Mouse (Mus musculus) lung, adult 10 weeks (tissue): Measurements from ENCODE around the gene Esp18. TPM values are rescaled to one million over a fixed set of nuclear protein-coding genes. Genes with fewer than 3 reads are reported as not detected.

Experiments
- polyA plus RNA-seq: library from polyadenylated mRNA; stranded (reverse); fragments of 350-450 nt; fragmentation: Illumina TruSeq; extraction: RNeasy Lipid Tissue Mini Kit (QIAGEN cat#74804); gene quantifications from one replicate; pipeline ENCODE4 v1.2.3, GENCODE M21; 2014; ENCODE audit warnings: low read depth, low replicate concordance; ENCODE audit not compliant: insufficient read depth

Esp18 gene
- polyA plus RNA-seq, result not detected

DNA sequence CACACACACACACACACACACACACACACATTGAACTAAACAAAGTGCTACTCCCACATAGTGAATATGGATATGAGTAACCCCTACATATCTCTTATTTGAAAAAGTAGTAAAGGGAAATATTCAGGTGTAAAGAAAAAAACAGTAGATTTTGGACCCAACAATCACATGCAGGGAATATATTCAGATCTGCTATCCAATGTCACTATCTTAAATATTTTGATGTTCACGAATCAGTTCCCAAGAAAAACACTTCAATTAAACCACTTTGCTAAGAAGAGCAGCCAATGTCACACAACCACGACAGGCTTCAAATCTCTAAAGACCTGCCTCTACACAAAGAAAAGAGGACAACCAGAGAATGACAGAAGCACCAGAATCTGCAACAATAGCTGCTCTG lies at the start of gene Esp18:
Esp18 (plus strand) TSS at position 301 of the 400 bp plus-strand sequence.

Other genes starting within 250 kb of the Esp18 start
- gene Esp16, start 129.8 kb downstream of the Esp18 start, polyA plus RNA-seq, result not detected
- gene Esp15, start 234.6 kb downstream of the Esp18 start, polyA plus RNA-seq, result not detected